Mouse (Mus musculus) brain, embryonic 14.5 days (tissue): Measurements from ENCODE around the gene Sccpdh.

Experiments used
- CTCF ChIP-seq: fragments of 200-500 bp; IDR thresholded peaks from 2 replicates; pipeline ENCODE4 v1.5.1; 2012; ENCODE audit warnings: inconsistent platforms, mild to moderate bottlenecking, moderate library complexity, borderline replicate concordance; ENCODE audit not compliant: insufficient read depth, insufficient read length; ENCODE audit errors: extremely low read depth
- POLR2A ChIP-seq: fragments of 200-500 bp; IDR thresholded peaks from 2 replicates; pipeline ENCODE4 v1.6.1; 2012; ENCODE audit warnings: mild to moderate bottlenecking, inconsistent platforms, borderline replicate concordance; ENCODE audit not compliant: poor library complexity, insufficient read depth, insufficient read length, severe bottlenecking; ENCODE audit errors: extremely low read depth

DNA sequence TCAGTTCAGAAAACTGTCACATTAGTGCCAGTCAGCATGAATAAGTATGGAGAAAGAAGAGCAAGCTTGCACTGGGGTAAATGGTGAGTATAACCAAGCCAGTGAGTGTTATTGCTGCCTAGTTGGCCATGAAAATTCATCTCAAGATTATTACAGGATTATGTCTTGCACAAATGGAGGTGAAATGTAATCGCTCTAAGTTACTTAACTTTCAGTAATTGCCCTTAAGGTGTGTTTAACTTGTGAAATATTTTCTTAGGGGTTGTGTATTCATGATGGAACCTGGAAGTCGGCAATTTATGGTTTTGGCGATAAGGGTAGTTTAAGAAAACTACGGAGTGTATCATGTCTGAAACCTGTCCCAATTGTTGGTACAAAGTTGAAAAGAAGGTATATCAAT, 11.3 kb downstream of the Sccpdh start:
- TF ChIP-seq CTCF: no peak
- TF ChIP-seq POLR2A: no peak
